Mouse (Mus musculus) embryo, embryonic 9.5 days (tissue): ENCODE results near the gene Nrgn.

Experiments
- DNase-seq: peaks from one replicate; pipeline ENCODE4 v3.0.0-alpha.2; 2017; ENCODE audit errors: extremely low spot score

Nrgn gene

GRCm38 (mm10) chr9:37552536-37553293 is at the start of gene Nrgn:
Gene Nrgn (minus strand): TSS chr9:37552904.
- peak; percentile 81 for DNase-seq

- no peak for DNase-seq
Observed at GRCm38 (mm10) chr9:37600538-37601205, 48.0 kb upstream of the Nrgn start.

GRCm38 (mm10) chr9:37598637-37599036 is 45.9 kb upstream of the Nrgn start:
- DNase-seq, result no peak

GRCm38 (mm10) chr9:37595570-37595969 is 42.9 kb upstream of the Nrgn start:
- no peak for DNase-seq

GRCm38 (mm10) chr9:37593690-37594089 is 41.0 kb upstream of the Nrgn start:
- no peak for DNase-seq

- DNase-seq, result no peak
Observed at GRCm38 (mm10) chr9:37592633-37593032, 39.9 kb upstream of the Nrgn start.

GRCm38 (mm10) chr9:37592025-37592424 is 39.3 kb upstream of the Nrgn start:
- DNase-seq, result no peak

GRCm38 (mm10) chr9:37590381-37590780 is 37.7 kb upstream of the Nrgn start:
- no peak for DNase-seq

GRCm38 (mm10) chr9:37586718-37587117 is 34.0 kb upstream of the Nrgn start:
- DNase-seq, result no peak

GRCm38 (mm10) chr9:37583594-37583993 is 30.9 kb upstream of the Nrgn start:
- no peak for DNase-seq

- DNase-seq, result no peak
Observed at GRCm38 (mm10) chr9:37576436-37576930, 23.8 kb upstream of the Nrgn start.

- DNase-seq, result no peak
Observed at GRCm38 (mm10) chr9:37572204-37572876, 19.6 kb upstream of the Nrgn start.

- no peak for DNase-seq
Observed at GRCm38 (mm10) chr9:37569231-37569835, 16.6 kb upstream of the Nrgn start.

GRCm38 (mm10) chr9:37568605-37569214 is 16.0 kb upstream of the Nrgn start:
- DNase-seq, result no peak

GRCm38 (mm10) chr9:37567892-37568604 is 15.3 kb upstream of the Nrgn start:
- DNase-seq, result no peak

- no peak for DNase-seq
Observed at GRCm38 (mm10) chr9:37567454-37567853, 14.8 kb upstream of the Nrgn start.

- DNase-seq, result no peak
Observed at GRCm38 (mm10) chr9:37567019-37567418, 14.3 kb upstream of the Nrgn start.

- no peak for DNase-seq
Observed at GRCm38 (mm10) chr9:37563805-37564204, 11.1 kb upstream of the Nrgn start.

GRCm38 (mm10) chr9:37560617-37561016 is 7.9 kb upstream of the Nrgn start:
- no peak for DNase-seq

- no peak for DNase-seq
Observed at GRCm38 (mm10) chr9:37556366-37556765, 3.7 kb upstream of the Nrgn start.
